Mouse (Mus musculus): ENCODE data around the gene Ppargc1a. TPM values are rescaled to one million over a fixed set of nuclear protein-coding genes. Genes with fewer than 3 reads are reported as not detected.

Gene Ppargc1a
- total RNA-seq (2021), result 10 to 100 TPM; 43.6 to 51.2 TPM
- long read RNA-seq, experiment 1, full-length matches to known transcripts, result 3 of 13 reads
- long read RNA-seq, experiment 1, partial matches to known transcripts, result 5 of 13 reads
- long read RNA-seq, experiment 1, other reads (novel, unspliced or antisense), result 5 of 13 reads
- long read RNA-seq, experiment 2, partial matches to known transcripts, result 3 of 6 reads
- long read RNA-seq, experiment 2, other reads (novel, unspliced or antisense), result 3 of 6 reads

GRCm38 (mm10) chr5:51567659-51568058 lies at the start of gene Ppargc1a:
Gene Ppargc1a, minus strand, starts transcription at chr5:51567726.
- DNase-seq (ENCODE audit: low spot score in 2 of 2), result no peak

- DNase-seq (ENCODE audit: low spot score in 2 of 2), result no peak
These were observed 49.4 kb upstream of the Ppargc1a start for GRCm38 (mm10) chr5:51616877-51617276.

GRCm38 (mm10) chr5:51612049-51612448 lies 44.5 kb upstream of the Ppargc1a start:
- DNase-seq (ENCODE audit: low spot score in 2 of 2), result no peak

GRCm38 (mm10) chr5:51607686-51608480 lies 40.4 kb upstream of the Ppargc1a start:
- DNase-seq (ENCODE audit: low spot score in 2 of 2), result no peak

- no peak for DNase-seq (ENCODE audit: low spot score in 2 of 2)
These were observed 32.0 kb upstream of the Ppargc1a start for GRCm38 (mm10) chr5:51599549-51599948.

GRCm38 (mm10) chr5:51595644-51596043 lies 28.1 kb upstream of the Ppargc1a start:
- no peak for DNase-seq (ENCODE audit: low spot score in 2 of 2)

GRCm38 (mm10) chr5:51592206-51592605 lies 24.7 kb upstream of the Ppargc1a start:
- no peak for DNase-seq (ENCODE audit: low spot score in 2 of 2)

GRCm38 (mm10) chr5:51591537-51592154 lies 24.1 kb upstream of the Ppargc1a start:
- DNase-seq (ENCODE audit: low spot score in 2 of 2), result no peak

GRCm38 (mm10) chr5:51586187-51586586 lies 18.7 kb upstream of the Ppargc1a start:
- no peak for DNase-seq (ENCODE audit: low spot score in 2 of 2)

- DNase-seq (ENCODE audit: low spot score in 2 of 2), result no peak
These were observed 17.5 kb upstream of the Ppargc1a start for GRCm38 (mm10) chr5:51584987-51585386.

- DNase-seq (ENCODE audit: low spot score in 2 of 2), result no peak
These were observed 16.7 kb upstream of the Ppargc1a start for GRCm38 (mm10) chr5:51584186-51584585.

GRCm38 (mm10) chr5:51583632-51584031 lies 16.1 kb upstream of the Ppargc1a start:
- DNase-seq (ENCODE audit: low spot score in 2 of 2), result peak in 1 of 2 experiments; percentile 21

GRCm38 (mm10) chr5:51583030-51583429 lies 15.5 kb upstream of the Ppargc1a start:
- DNase-seq (ENCODE audit: low spot score in 2 of 2), result no peak

GRCm38 (mm10) chr5:51582618-51583017 lies 15.1 kb upstream of the Ppargc1a start:
- DNase-seq (ENCODE audit: low spot score in 2 of 2), result no peak

- DNase-seq (ENCODE audit: low spot score in 2 of 2), result no peak
These were observed 10.1 kb upstream of the Ppargc1a start for GRCm38 (mm10) chr5:51577594-51577993.

GRCm38 (mm10) chr5:51573770-51574169 lies 6.2 kb upstream of the Ppargc1a start:
- no peak for DNase-seq (ENCODE audit: low spot score in 2 of 2)

GRCm38 (mm10) chr5:51568198-51568690 lies 718 bp upstream of the Ppargc1a start:
- DNase-seq (ENCODE audit: low spot score in 2 of 2), result peak in 1 of 2 experiments; percentile 34

GRCm38 (mm10) chr5:51565672-51566071 lies 1.9 kb downstream of the Ppargc1a start:
- DNase-seq (ENCODE audit: low spot score in 2 of 2), result no peak

GRCm38 (mm10) chr5:51565038-51565437 lies 2.5 kb downstream of the Ppargc1a start:
- DNase-seq (ENCODE audit: low spot score in 2 of 2), result no peak

GRCm38 (mm10) chr5:51563574-51563973 lies 4.0 kb downstream of the Ppargc1a start:
- DNase-seq (ENCODE audit: low spot score in 2 of 2), result no peak

GRCm38 (mm10) chr5:51557607-51558278 lies 9.8 kb downstream of the Ppargc1a start:
- DNase-seq (ENCODE audit: low spot score in 2 of 2), result no peak
